Mouse (Mus musculus) hindlimb bud, embryonic 11.5 days (tissue): Measurements from ENCODE around the gene Rnf185.

ENCODE experiments used
- DNase-seq: peaks from one replicate; pipeline ENCODE4 v3.0.0-alpha.2; 2012; ENCODE audit warnings: low read depth, low spot score; ENCODE audit errors: extremely low spot score

Gene Rnf185

DNA sequence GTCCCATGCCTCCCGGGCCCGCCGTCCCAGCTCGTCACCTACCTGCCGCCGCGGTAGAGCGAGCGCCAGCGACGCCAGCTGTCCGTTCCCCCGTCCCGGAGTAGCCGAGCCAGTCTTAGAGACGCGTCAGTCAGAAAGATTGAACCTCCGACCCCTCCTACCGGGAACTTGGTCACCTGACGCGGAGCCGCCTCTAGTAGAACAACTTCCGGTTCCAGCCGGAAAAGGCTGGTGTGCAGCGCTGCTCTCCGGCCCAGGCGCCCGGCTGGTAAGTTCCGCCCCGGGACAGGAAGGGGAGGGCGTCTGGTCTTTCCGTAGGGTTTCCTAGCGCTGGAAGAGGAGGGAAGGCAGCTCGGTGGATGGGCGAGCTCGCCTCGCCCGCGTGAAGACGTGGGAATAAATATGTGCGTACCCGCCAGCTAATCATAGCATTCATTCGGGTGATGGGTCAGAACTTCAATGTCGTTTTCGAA, at the start of gene Rnf185:
Gene Rnf185 (minus strand): TSS at position 197 of the 473 bp plus-strand sequence.
- peak; percentile 79 for DNase-seq

DNA sequence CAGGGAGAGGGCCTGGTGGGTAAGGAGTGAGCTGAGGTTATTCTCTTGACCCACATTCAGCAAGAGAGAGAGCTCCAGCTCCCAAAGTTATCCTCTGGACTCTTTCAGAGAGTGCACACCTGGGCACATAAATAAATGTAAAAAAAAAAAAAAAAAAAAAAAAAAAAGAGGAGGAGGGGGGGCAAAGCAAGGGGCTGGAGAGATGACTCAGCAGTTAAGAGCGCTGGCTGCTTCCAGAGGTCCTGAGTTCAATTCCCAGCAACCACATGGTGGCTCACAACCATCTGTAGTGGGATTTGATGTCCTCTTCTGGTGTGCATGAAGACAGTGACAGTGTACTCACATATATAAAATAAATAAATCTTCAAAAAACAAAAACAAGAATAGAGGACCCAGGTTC, 45.1 kb upstream of the Rnf185 start:
- DNase-seq, result no peak

DNA sequence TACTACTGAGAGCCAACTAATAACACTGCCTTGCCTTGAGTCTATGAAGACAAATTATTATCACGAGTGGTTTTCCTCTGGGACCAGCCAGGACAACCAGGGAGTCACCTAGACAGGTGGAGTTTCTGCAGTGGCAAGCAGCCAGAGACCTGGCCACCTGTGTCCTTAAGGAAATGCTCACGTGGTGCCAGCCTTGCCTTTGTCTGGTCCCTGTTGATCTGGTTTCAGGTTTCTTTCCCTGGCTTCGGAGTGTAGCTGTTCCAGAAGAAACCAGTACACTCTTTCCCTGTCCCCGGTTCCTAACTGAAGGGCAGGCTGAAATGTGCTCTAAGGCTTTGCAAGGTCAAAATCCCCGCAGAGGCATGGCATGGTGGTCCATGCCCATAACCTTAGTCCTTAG, 44.6 kb upstream of the Rnf185 start:
- DNase-seq, result no peak

DNA sequence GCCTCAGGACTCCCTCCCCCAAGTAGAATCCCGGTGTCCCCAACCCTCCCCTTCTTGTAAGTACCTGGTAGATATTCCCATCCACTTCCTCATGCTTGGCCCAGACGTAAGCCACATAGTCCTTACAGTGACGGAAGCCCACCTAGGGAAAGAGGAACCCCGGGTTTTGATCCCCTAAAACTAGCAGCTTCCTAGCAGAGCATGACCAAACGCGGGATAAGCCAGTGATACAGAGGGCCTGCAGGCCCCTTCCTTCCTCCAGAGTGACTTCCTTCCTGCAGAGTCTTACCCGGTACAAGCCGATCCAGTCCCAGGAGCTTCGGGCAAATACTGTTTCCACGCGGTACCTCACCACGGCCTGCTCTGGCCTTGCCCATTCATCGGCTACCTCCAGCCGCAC, 43.3 kb upstream of the Rnf185 start:
- DNase-seq, result no peak

DNA sequence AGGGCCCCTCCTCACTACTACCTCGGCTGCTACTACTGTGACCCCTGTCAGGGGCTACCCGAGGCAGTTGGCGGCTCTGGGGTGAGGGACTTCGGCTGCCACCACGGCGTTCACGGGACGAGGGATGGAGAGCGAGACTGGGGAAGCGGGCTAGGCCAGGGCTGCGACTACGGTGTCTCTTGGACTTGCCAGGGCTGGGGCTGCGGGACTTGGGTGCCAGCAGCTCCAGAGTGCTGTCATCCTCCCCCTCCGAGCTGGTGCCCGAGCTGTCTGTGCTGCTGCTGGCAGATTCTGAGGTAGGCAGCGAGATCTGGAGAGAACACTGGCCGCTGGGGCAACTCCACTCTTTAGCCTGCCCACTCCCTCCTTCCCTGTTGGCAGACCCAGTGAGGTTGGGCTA, 42.7 kb upstream of the Rnf185 start:
- no peak for DNase-seq

DNA sequence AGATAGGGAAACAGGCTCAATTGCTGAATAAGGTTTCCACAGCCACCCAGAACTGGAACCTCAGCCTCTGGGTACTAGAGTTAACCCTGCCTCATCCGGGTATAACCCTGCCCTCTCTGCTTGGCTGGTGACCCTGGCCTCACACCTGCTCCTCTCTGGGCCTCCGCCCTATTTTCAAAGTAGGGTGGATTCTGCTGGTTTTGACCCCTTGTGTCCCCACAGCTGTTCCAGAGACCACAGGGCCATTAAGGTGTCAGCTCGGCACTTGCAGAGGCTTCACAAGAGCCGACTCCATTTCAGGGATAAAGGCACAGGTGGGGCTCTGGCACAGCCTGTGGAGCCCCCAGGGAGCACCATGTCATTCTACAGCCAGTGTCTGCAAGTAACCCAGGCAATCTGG, 40.6 kb upstream of the Rnf185 start:
- DNase-seq, result no peak

DNA sequence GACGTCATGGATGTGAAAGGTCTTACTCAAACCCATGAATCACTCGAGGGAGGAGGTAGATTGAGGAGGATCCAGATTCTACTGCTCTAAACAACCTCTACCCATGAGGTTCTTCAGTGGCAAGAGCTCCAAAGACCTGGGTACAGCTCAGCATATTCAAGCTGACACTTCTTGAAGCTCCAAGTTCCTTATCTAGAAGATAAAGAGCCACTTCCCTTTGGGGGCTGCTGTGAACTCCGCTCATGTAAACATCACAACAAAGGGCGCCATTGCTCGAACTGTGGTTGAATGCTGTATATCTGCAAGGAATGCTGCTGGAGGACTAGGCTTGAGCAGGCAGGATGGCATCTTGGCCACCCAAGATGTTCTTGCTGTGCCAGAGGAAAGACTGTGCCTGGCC, 36.9 kb upstream of the Rnf185 start:
- no peak for DNase-seq

DNA sequence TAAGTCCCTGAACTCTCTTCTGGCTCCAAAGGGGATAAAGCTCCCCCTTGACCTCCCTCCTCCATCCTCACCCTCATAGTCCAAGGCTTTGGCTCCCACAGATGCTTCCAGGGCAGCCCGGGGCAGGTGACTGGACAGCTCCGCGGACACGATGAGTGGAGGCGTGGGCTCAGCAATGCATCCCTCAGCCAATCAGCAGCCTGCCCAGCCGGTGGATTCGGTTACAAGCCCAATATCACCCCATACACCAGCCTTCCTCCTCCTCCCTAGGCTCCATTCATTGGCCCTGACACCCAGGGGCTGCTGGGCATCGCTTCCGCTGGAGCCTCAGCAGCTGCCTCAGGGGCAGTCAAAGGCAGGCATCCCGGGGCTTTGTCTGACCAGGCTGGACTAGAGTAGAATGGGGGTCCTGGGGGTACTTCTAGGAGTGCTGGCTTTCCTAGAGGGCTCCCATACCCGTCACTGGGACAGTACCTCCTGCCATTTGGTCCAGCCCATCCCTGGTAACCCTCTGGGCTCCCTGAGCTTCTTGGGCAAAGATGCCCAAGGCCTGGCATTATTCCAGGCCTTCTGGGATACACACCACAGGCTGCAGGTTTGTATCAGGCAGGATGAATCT, 35.9 kb upstream of the Rnf185 start, which contains the start of gene Pla2g3:
Gene Pla2g3 (plus strand): TSS at position 333 of the 619 bp plus-strand sequence.
- no peak for DNase-seq

DNA sequence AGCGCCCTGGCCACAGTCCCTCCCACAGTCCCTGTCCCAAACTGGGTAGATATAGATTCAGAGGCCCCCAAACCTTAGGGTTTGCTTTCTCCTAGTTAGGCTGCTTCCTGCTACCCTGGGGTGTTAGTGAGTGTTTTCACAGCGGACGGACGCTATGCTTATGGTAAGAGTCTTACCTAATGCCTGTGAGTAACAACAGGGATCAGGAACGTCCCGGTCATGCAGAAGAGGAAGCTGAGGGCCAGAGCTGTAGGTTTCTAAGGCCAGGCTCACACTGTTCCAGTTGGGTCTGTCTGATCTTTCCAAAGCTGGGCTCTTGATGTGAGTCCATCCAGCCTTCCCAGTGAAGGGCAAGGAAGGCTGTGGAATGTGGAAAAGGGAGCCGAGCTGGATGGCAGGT, 34.2 kb upstream of the Rnf185 start:
- DNase-seq, result no peak

DNA sequence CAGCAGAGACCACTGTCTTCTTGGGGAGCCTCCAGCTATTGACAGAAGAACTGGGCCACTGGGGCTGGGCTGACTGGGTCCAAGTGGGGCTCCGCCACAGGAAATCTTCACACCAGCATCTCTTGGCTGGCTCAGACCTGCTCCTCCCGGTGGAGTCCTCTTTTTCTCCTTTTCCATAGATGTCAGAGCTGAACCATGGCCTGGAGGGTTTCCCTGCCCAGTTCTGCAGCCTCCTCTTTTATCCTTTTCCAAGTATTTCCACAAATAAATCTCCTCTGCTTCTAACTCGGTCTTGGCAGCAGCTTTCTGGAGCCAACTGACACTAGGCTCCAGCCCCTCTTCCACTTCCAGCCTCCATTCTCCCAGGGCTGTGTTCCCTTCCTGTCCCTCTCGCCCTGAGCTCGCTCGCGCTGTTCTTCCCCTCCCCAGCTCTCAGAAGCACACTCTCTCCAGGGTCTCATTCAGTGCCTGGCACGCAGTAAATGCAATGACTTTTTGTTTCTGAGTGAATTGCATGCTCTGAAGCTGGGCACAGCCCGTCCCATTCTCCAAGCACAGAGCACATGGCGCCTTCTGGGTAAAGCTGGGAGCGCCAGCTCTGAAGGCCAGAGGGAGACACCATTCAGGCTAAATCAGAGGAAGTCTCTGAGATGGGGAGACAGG, 31.9 kb upstream of the Rnf185 start:
- DNase-seq, result no peak

DNA sequence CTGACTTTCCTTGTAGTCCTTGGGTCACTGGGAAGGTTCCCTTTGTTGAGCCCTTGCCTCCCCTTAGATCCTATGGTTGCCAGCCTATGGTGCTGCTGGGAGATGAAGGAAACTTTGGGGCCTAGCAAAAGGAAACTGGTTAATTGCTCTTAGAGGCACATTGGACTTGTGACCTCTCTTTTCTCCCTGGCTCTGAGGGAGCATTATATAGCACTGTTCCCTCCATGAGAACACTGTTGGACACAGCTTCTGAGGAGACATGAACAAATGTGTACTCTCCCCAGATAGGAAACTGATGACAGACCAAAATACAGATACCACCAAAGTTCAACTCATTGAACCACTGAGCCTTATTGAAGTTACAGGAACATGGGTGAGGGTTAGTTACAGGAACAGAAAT, 23.3 kb upstream of the Rnf185 start:
- DNase-seq, result no peak

DNA sequence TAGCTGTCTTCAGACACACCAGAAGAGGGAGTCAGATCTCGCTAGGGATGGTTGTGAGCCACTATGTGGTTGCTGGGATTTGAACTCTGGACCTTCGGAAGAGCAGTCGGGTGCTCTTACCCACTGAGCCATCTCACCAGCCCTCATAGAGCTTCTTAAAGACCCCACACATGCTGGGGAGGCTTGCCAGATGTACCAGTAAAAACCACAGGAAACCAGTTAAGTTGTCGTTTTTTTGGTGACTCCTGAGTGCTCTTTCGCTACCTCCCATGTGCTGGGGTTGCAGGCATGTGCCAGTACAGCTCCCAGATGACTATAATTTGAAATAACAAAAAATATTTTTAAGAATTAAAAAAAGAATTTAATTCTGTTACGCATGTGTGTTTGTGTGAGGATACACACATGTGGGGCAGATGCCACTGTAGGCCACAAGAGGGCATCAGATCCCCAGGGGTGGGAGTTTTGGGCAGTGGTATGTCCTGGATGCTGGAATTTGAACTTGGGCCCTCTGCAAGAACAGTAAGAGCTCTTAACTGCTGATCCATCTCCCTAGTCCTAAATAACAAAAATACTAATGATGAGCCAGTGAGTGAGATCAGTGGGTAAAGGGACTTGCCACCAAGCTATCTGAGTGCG, 22.4 kb upstream of the Rnf185 start:
- DNase-seq, result no peak

DNA sequence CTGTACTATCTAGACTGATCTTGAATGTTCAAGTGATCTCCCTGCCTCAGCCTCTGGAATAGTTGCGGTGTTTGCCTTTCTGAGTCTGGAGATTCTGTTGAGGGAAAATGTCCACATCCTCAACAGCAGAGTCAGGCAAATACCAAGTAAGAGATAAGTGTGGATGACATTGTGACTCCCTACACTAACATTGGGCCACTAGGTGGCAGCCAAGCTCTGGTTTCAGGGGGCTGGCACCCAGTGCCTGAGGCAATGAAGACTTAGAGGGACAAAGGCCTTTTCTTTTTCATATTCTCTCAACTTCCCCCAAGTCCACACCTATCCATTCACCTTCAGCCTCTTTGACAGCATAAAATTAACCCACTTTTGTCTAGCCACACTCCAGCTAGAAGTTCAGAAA, 20.3 kb upstream of the Rnf185 start:
- DNase-seq, result peak; percentile 52

DNA sequence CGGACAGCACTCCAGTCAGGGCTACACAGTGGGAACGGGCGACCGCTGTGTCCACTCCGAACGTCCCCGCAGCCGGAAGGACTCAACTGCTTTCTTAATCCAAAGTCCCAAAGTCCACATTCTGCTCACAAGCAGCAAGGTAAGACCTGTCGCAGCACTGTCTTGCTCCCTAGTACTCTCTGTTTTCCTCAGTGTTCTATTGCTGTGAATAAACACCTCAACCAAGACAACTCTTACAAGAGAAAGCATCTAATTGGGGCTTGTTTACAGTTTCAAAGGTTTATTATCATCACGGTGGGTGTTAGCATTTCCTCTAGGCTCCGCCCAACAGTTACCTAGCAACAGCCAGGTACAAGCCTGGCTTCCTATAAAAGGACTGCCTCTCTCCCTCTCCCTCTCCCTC, 19.3 kb upstream of the Rnf185 start:
- no peak for DNase-seq

DNA sequence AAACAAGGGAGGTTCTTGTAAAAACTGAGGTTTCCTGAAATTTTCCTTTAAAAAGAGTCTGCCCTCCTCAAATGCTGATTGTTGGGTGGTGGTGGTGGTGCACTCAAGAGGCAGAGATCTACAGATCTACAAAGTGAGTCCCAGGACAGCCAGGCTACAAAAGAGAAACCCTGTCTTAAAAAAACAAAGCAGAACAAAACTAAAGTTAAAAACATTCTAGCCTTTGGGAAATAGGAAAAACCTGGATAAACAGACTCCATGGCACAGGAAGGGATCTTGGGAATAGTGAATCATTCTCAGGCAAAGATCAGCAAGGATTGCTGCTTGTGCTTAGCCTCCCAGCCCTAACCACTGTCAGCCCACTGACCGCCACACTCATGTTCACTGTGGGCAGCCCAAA, 10.7 kb upstream of the Rnf185 start:
- DNase-seq, result no peak

DNA sequence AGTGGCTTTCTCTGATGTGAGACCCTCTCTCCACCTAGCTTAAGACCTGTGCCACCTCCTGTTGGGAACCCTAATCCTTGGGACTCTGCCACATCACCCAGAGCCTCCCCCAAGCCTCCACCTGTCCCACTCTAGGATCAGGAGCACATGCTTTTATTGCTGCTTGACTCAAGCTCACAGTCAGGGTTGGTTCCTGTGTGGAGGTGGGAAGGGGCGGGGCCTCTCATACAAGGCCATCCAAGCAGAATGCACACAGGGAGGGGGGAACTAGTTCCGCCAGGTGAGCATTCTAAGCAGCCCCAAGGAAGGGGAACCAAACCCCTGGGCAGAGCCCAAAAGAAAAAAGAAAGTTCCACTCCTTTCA, 6.9 kb upstream of the Rnf185 start:
- DNase-seq, result no peak

DNA sequence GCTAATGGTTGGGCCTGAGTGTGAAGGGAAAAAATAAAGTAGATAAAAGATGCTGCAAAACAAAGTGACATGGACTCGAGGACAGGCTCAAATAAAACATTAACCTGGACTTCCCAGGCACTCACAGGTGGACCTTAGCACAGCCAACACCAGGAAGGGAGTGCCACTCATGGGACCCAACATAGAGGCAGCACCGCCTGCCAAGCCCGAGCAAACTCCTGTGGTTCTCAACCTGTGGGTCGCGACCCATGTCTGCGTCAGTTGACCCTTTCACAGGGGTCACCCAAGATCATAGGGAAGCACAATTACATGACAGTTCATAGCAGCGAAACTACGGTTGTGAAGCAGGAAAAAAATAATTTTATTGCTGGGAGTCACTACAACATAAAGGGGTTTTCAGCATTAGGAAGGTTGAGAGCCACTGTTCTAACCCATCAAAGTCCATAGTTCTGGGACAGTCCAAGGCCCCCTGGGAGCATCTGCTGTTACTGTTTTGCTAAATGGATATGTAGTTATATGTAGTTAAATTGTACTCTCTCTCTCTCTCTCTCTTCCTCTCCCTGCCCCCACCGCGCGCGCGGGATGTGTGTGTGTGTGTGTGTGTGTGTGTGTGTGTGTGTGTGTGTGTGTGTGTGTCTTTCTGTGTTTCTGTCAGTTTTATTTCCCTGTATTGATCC, 6.4 kb upstream of the Rnf185 start:
- DNase-seq, result no peak

DNA sequence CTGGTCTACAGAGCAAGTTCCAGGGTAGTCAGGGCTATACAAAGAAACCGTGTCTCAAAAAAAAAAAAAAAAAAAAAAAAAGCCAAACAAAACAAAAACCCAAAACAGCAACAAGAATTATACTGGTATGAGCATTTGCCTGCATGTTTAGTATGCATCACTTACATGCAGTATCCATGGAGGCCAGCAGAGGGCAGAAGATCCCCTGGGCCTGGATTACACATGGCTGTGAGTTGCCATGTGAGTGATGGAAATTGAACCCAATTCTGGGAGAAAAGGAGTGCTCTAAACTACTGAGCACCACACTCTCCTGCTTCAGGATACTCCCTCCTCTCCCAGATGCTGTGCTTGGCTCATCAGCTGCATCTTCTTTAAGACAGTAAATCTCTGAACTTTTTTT, 4.2 kb upstream of the Rnf185 start:
- peak; percentile 44 for DNase-seq

DNA sequence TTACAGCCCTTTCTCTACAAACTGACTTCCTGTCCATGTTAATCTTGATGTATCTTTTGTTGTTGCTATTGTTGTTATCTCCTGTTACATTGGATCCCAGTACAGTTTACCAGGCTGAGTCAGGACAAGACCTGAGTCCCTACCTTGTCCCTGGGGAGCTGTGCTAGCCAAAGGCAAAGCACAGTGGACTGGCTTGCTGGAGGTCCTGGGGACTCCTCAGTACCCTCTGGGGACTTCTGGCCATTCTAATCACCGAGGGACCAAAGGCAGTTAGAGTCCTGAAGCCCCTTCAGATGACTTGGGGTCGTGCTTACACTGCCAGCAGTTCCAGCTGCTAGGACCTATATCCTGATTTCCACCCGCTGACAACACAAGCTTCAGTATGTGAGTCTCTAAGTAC, 2.3 kb upstream of the Rnf185 start:
- DNase-seq, result no peak

DNA sequence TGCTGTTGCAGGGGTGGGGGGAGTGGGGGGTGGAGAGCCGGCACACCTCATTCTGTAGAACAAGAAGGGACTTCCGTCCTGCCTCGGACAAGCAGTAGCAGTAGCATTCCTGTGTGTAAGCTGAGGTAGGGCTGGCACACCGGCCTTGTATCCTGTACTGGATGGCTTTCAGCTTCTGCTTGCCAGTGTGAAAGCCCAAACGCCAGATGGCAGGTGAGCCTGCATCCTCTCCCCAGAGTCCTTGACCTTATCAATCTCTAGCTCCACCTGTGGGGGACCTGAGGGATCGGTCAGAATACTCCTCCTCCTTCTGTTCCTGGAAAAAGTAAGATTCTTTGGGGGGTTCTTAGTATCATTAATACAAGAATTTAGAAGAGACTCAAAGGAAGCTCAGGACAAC, 1.3 kb upstream of the Rnf185 start:
- no peak for DNase-seq

DNA sequence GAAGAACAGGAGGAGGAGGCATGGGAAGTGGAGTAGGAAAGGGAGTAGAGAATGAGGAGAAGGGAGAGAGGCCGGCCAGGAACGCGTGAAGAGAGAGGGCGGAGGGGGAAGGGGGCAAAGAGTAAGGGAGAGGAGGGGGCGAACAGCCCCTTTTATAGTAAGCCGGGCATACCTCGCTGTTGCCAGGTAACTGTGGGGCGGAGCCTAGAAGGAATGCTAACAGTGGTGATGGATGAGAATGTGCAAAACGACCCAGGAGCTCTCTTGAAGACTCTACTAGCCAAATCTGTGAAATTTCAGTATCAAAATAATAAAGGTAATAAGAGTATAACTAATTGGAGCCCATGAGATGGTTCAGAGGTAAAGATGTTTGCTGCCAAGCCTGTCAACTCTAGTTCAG, 606 bp upstream of the Rnf185 start:
- no peak for DNase-seq

DNA sequence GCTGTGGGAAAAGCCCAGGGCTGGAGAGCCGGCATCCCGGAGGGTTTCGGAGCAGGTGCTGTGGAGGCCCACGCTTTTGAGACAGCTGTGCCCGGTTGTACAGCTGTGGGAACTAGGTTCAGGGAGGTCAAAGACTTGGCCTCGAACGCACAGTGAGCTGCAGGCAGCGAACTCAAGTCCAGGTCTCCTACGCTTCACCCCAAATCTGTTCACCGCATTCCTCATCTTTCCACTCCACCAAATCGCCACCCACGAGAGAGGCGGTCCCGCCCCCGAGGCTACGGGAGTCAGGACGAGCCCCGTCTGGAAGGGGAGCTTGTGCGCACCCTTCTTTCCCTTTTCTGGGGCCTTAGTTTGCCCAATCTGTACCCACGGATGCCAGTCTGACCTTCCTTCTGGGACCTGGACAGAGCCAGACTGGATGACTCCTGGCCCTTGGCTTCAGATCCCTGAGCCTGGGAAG, 431 bp downstream of the Rnf185 start:
- DNase-seq, result no peak
